Mouse (Mus musculus): Measurements from ENCODE around the gene Dennd1b. TPM values are rescaled to one million over a fixed set of nuclear protein-coding genes. Genes with fewer than 3 reads are reported as not detected.

Gene Dennd1b
- total and polyA plus RNA-seq, 2 experiments from 2014 or later: 8.9 to 19.8 TPM

- peaks cover 4% of the 10 kb centered on the region; the same call in 1 of the 2 replicates for H3K4me1 ChIP-seq (ENCODE audit: insufficient read depth, low read length)
- WGBS: 68% methylated on average over 6 of the region's 6 CpGs
Measured at GRCm38 (mm10) chr1:138995621-138996380, 32.6 kb downstream of the Dennd1b start.

GRCm38 (mm10) chr1:138996663-138997062, 33.4 kb downstream of the Dennd1b start:
- H3K27me3 ChIP-seq (ENCODE audit: insufficient read depth, low read length): no peaks in the 10 kb centered on the region
- H3K9me3 ChIP-seq (ENCODE audit: low read length): no peaks in the 10 kb centered on the region
- ATAC-seq (ENCODE audit: low FRiP score): no peak
- no peak overlapping the region for H3K27ac ChIP-seq (ENCODE audit: low read depth, low read length)
- no peak overlapping the region for H3K4me3 ChIP-seq (ENCODE audit: low read depth, low read length)
- TF ChIP-seq CTCF (IDR thresholded peaks at IDR 0.05): no peak
- 98% methylated on average over 2 of the region's 2 CpGs for WGBS
- no peak overlapping the region for H3K9ac ChIP-seq (replicated peaks; ENCODE audit: low read length, poor library complexity, severe bottlenecking)
- no peak for DNase-seq (ENCODE audit: low spot score)
- H3K36me3 ChIP-seq (ENCODE audit: insufficient read depth, low read length): no peaks in the 10 kb centered on the region
- no peak overlapping the region for H3K4me2 ChIP-seq (ENCODE audit: low read depth, low read length, poor library complexity, severe bottlenecking)
- peaks cover 4% of the 10 kb centered on the region; the same call in 1 of the 2 replicates for H3K4me1 ChIP-seq (ENCODE audit: insufficient read depth, low read length)

More at GRCm38 (mm10) chr1:138995621-138996380, 32.6 kb downstream of the Dennd1b start:
- DNase-seq (ENCODE audit: low spot score): no peak
- no peak overlapping the region for H3K4me2 ChIP-seq (ENCODE audit: low read depth, low read length, poor library complexity, severe bottlenecking)
- H3K9ac ChIP-seq (replicated peaks; ENCODE audit: low read length, poor library complexity, severe bottlenecking): no peak overlapping the region
- no peak overlapping the region for H3K27ac ChIP-seq (ENCODE audit: low read depth, low read length)
- no peaks in the 10 kb centered on the region for H3K36me3 ChIP-seq (ENCODE audit: insufficient read depth, low read length)
- ATAC-seq (ENCODE audit: low FRiP score): no peak
- no peak for TF ChIP-seq CTCF (IDR thresholded peaks at IDR 0.05)
- H3K4me3 ChIP-seq (ENCODE audit: low read depth, low read length): no peak overlapping the region
- no peaks in the 10 kb centered on the region for H3K27me3 ChIP-seq (ENCODE audit: insufficient read depth, low read length)
- H3K9me3 ChIP-seq (ENCODE audit: low read length): no peaks in the 10 kb centered on the region

- H3K4me3 ChIP-seq (ENCODE audit: low read depth, low read length): no peak overlapping the region
Measured at GRCm38 (mm10) chr1:139000675-139001379, 37.6 kb downstream of the Dennd1b start.

GRCm38 (mm10) chr1:139003503-139003902, 40.3 kb downstream of the Dennd1b start:
- no peaks in the 10 kb centered on the region for H3K36me3 ChIP-seq (ENCODE audit: insufficient read depth, low read length)

More at GRCm38 (mm10) chr1:139000675-139001379, 37.6 kb downstream of the Dennd1b start:
- ATAC-seq (ENCODE audit: low FRiP score): no peak
- Histone ChIP-seq H3K4me1 (ENCODE audit: insufficient read depth, low read length) (peaks cover 4% of the 10 kb centered on the region; the same call in 1 of the 2 replicates), H3K9ac (replicated peaks; ENCODE audit: low read length, poor library complexity, severe bottlenecking) (no peak overlapping the region), H3K9me3 (ENCODE audit: low read length) (no peaks in the 10 kb centered on the region), H3K36me3 (ENCODE audit: insufficient read depth, low read length) (no peaks in the 10 kb centered on the region), H3K27me3 (ENCODE audit: insufficient read depth, low read length) (no peaks in the 10 kb centered on the region), H3K27ac (ENCODE audit: low read depth, low read length) (0 out of 2 replicates have a peak overlapping the region, but pooled peaks have one; percentile 55), H3K4me2 (ENCODE audit: low read depth, low read length, poor library complexity, severe bottlenecking) (peak overlapping the region; percentile 30; the same call in 1 of the 2 replicates)
- DNase-seq (ENCODE audit: low spot score): peak; percentile 37
- no peak for TF ChIP-seq CTCF (IDR thresholded peaks at IDR 0.05)
- 15% methylated on average over 9 of the region's 9 CpGs for WGBS

GRCm38 (mm10) chr1:139006000-139006399, 42.8 kb downstream of the Dennd1b start:
- no peak overlapping the region for H3K4me2 ChIP-seq (ENCODE audit: low read depth, low read length, poor library complexity, severe bottlenecking)
- no peaks in the 10 kb centered on the region for H3K4me1 ChIP-seq (ENCODE audit: insufficient read depth, low read length)
- no peaks in the 10 kb centered on the region for H3K36me3 ChIP-seq (ENCODE audit: insufficient read depth, low read length)
- DNase-seq (ENCODE audit: low spot score) (no peak), ATAC-seq (ENCODE audit: low FRiP score) (no peak)
- 86% methylated on average over 1 of the region's 1 CpGs for WGBS
- no peaks in the 10 kb centered on the region for H3K27me3 ChIP-seq (ENCODE audit: insufficient read depth, low read length)
- H3K4me3 ChIP-seq (ENCODE audit: low read depth, low read length): no peak overlapping the region
- H3K9me3 ChIP-seq (ENCODE audit: low read length): no peaks in the 10 kb centered on the region
- no peak overlapping the region for H3K9ac ChIP-seq (replicated peaks; ENCODE audit: low read length, poor library complexity, severe bottlenecking)
- TF ChIP-seq CTCF (IDR thresholded peaks at IDR 0.05): no peak
- H3K27ac ChIP-seq (ENCODE audit: low read depth, low read length): no peak overlapping the region

More at GRCm38 (mm10) chr1:139003503-139003902, 40.3 kb downstream of the Dennd1b start:
- no peak overlapping the region for H3K9ac ChIP-seq (replicated peaks; ENCODE audit: low read length, poor library complexity, severe bottlenecking)
- no peak for TF ChIP-seq CTCF (IDR thresholded peaks at IDR 0.05)
- no peaks in the 10 kb centered on the region for H3K9me3 ChIP-seq (ENCODE audit: low read length)
- ATAC-seq (ENCODE audit: low FRiP score) (no peak), DNase-seq (ENCODE audit: low spot score) (no peak)
- H3K4me2 ChIP-seq (ENCODE audit: low read depth, low read length, poor library complexity, severe bottlenecking): no peak overlapping the region
- H3K27me3 ChIP-seq (ENCODE audit: insufficient read depth, low read length): no peaks in the 10 kb centered on the region
- peaks cover 4% of the 10 kb centered on the region; the same call in 1 of the 2 replicates for H3K4me1 ChIP-seq (ENCODE audit: insufficient read depth, low read length)
- no peak overlapping the region for H3K27ac ChIP-seq (ENCODE audit: low read depth, low read length)
- no peak overlapping the region for H3K4me3 ChIP-seq (ENCODE audit: low read depth, low read length)
- 83% methylated on average over 2 of the region's 2 CpGs for WGBS

- Histone ChIP-seq H3K36me3 (ENCODE audit: insufficient read depth, low read length) (no peaks in the 10 kb centered on the region), H3K9me3 (ENCODE audit: low read length) (no peaks in the 10 kb centered on the region), H3K27ac (ENCODE audit: low read depth, low read length) (no peak overlapping the region), H3K4me3 (ENCODE audit: low read depth, low read length) (no peak overlapping the region), H3K4me1 (ENCODE audit: insufficient read depth, low read length) (no peaks in the 10 kb centered on the region), H3K4me2 (ENCODE audit: low read depth, low read length, poor library complexity, severe bottlenecking) (no peak overlapping the region), H3K9ac (replicated peaks; ENCODE audit: low read length, poor library complexity, severe bottlenecking) (no peak overlapping the region), H3K27me3 (ENCODE audit: insufficient read depth, low read length) (no peaks in the 10 kb centered on the region)
- 95% methylated on average over 3 of the region's 3 CpGs for WGBS
- ATAC-seq (ENCODE audit: low FRiP score): no peak
- no peak for TF ChIP-seq CTCF (IDR thresholded peaks at IDR 0.05)
- no peak for DNase-seq (ENCODE audit: low spot score)
Measured at GRCm38 (mm10) chr1:139007475-139007874, 44.2 kb downstream of the Dennd1b start.

Measured in midbrain, postnatal 0 days (tissue).